Mouse (Mus musculus) cerebellum, adult 2 months (tissue): ENCODE measurements around the gene Ptdss2. TPM values are rescaled to one million over a fixed set of nuclear protein-coding genes. Genes with fewer than 3 reads are reported as not detected.
A peak's percentile ranks its signal among the peaks of the same experiment; 100 is the strongest.

ENCODE experiments used
- DNase-seq, 2 experiments: peaks; one replicate each; pipeline ENCODE4 v3.0.0; 2021
- H3K27ac ChIP-seq: fragments of 200-500 bp; 2 replicates; pipeline ENCODE4 v1.5.1; 2012; ENCODE audit warnings: low read length, control low read depth, inconsistent platforms; ENCODE audit not compliant: insufficient read depth
- H3K27me3 ChIP-seq: fragments of 200-500 bp; 2 replicates; pipeline ENCODE4 v1.6.1; 2012; ENCODE audit warnings: inconsistent platforms, mild to moderate bottlenecking, low read length, moderate library complexity; ENCODE audit not compliant: control insufficient read depth, insufficient read depth
- H3K4me1 ChIP-seq: fragments of 200-500 bp; 2 replicates; pipeline ENCODE4 v1.6.1; 2011; ENCODE audit warnings: low read length; ENCODE audit not compliant: control insufficient read depth, insufficient read depth
- H3K4me3 ChIP-seq: fragments of 200-500 bp; replicated peaks from 2 replicates; pipeline ENCODE3; 2011; ENCODE audit warnings: mild to moderate bottlenecking, low read depth, low read length, control low read depth; ENCODE audit not compliant: insufficient read depth
- CTCF ChIP-seq: fragments of 200-500 bp; IDR thresholded peaks from 2 replicates; pipeline ENCODE4 v1.5.1; 2011; ENCODE audit warnings: low read depth, mild to moderate bottlenecking, control low read depth, low read length, moderate library complexity, borderline replicate concordance; ENCODE audit not compliant: insufficient read depth
- POLR2A ChIP-seq: fragments of 200-500 bp; IDR thresholded peaks from 2 replicates; pipeline ENCODE4 v1.6.1; 2011; ENCODE audit warnings: low read length, control low read depth, borderline replicate concordance; ENCODE audit not compliant: insufficient read depth
- WGBS: fragments of 180-500 bp; shearing (Covaris S2); methylation state at CpG from one replicate; pipeline ENCODE4 v1.1.7; 2018; 5-methylcytosine and 5-hydroxymethylcytosine counted together
- polyA plus RNA-seq: library from polyadenylated mRNA; depleted of rRNA; stranded (reverse); fragments of >200 nt; gene quantifications from 2 replicates; pipeline ENCODE4 v1.2.3, GENCODE M21; 2012

The Ptdss2 gene
- polyA plus RNA-seq, 1 experiment = 64.2 TPM

DNA sequence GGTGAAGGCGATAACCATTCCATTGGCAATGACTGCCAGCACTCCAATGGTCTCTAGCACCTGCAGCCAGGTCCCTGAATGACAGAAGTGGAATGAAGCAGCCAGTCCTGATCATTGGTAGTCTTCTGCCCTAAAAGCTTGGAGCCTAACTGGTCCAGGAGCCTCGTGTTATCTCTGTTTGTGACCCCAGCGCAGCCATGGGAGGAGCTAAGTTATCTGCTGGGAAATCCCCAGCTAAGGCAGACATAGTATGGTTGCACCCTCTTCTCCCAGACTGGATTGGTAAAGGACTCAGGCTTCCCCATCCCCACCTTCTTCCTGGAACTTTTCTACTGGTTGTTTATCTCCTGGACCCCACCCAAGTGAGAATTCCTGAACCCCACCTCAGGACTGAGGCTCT is 19.0 kb upstream of the Ptdss2 start:
- no peak overlapping the region for H3K4me3 ChIP-seq
- no peaks in the 10 kb centered on the region for H3K4me1 ChIP-seq
- no peak overlapping the region for H3K27ac ChIP-seq
- DNase-seq = no peak
- 66% methylated on average over 3 of the region's 3 CpGs for WGBS
- TF ChIP-seq POLR2A (no peak), CTCF (no peak)
- no peaks in the 10 kb centered on the region for H3K27me3 ChIP-seq

DNA sequence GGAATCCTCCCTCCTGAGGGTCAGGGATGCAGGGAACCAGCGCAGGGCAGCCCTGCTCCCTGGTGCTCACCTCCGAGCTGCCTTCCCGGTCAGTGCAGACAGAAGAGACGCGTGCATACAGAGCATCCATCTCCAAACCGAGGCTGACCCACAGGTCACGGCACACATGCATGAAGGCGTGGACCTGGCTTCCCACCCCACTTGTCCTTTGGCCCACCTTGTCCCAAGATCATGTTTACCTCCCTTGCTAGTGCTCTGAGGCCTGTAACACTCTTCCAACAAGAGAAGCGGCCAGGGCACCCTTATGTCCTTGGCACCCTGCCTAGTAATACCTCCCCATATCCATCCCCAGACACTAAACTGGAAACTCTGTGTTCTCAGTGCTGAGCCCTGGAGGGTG is 6.3 kb upstream of the Ptdss2 start:
- H3K4me3 ChIP-seq = no peak overlapping the region
- no peak for DNase-seq
- no peak overlapping the region for H3K27ac ChIP-seq
- H3K27me3 ChIP-seq = no peaks in the 10 kb centered on the region
- TF ChIP-seq CTCF (no peak), POLR2A (no peak)
- whole genome bisulfite sequencing = 86% methylated on average over 9 of the region's 9 CpGs
- no peaks in the 10 kb centered on the region for H3K4me1 ChIP-seq

DNA sequence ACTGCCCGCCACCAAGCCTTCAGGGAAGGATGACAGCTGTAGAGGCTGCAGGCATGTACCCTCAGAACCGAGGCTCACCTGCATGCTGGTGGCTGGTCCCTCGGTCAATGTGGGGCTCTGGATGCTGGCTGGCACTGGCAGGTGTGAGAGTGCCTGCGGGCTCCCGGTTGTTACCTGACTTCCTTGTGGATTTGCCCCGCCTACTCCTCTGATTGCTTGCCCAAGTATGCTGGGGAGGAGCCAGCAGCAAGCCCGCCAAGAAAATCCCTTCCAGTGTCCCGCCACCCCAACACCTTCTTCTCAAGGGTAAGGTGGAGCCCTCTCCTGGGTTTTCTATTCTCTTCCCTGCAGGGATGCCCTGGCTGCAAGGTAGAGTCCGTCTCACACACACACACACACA is 4.5 kb upstream of the Ptdss2 start, which contains the start of gene Ano9:
TSS of gene Ano9 (minus strand) at position 171 of the 400 bp plus-strand sequence.
- Histone ChIP-seq H3K27ac (no peak within 1 kb of the TSS), H3K4me1 (no peaks in the 10 kb centered on the region), H3K4me3 (no peak within 1 kb of the TSS), H3K27me3 (no peaks in the 10 kb centered on the region)
- no peak for DNase-seq
- TF ChIP-seq CTCF (no peak), POLR2A (no peak)
- 11% methylated on average over 9 of the region's 9 CpGs for WGBS

DNA sequence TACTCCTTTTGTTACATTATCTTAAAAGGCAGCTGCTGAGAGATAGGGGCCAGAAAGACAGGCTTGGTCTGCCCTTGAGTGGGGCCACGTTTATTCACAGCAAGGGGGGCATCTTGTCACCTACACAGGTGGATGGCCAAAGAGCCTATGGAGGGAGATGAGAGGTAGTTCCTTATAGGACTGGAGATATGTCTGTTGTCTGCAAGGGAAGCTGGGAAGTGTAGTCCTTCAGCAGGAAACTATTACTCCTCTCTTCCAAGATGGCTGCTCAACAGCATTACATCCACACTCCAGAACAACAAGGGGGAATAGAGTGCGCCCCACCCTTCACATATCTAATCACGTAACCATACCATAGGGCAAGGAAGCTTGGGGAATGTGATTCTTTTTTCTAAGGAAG is 2.7 kb upstream of the Ptdss2 start:
- no peak overlapping the region for H3K4me3 ChIP-seq
- TF ChIP-seq POLR2A (no peak), CTCF (no peak)
- no peaks in the 10 kb centered on the region for H3K27me3 ChIP-seq
- WGBS = 72% methylated on average over 3 of the region's 3 CpGs
- H3K27ac ChIP-seq = no peak overlapping the region
- H3K4me1 ChIP-seq = no peaks in the 10 kb centered on the region
- no peak for DNase-seq

DNA sequence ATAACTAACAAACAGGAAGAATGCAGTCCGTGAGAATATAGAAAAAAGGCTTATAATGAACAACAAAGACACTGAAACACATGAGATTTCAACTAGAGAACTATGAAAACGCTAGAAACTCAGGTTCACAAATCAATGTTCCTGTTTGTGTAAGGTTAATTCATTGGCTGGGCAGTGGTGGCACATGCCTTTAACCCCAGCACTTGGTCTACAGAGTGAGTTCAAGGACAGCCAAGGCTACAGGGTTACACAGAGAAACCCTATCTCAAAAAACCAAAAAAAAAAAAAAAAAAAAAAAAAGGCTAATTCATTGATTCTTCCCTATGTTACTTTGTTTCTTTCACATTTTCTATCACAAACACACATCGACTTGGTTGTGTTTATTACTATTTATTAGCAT is 1.6 kb upstream of the Ptdss2 start:
- no peak overlapping the region for H3K4me3 ChIP-seq
- H3K27me3 ChIP-seq = no peaks in the 10 kb centered on the region
- 85% methylated on average over 3 of the region's 3 CpGs for WGBS
- no peaks in the 10 kb centered on the region for H3K4me1 ChIP-seq
- H3K27ac ChIP-seq = no peak overlapping the region
- DNase-seq = no peak
- TF ChIP-seq CTCF (no peak), POLR2A (no peak)

DNA sequence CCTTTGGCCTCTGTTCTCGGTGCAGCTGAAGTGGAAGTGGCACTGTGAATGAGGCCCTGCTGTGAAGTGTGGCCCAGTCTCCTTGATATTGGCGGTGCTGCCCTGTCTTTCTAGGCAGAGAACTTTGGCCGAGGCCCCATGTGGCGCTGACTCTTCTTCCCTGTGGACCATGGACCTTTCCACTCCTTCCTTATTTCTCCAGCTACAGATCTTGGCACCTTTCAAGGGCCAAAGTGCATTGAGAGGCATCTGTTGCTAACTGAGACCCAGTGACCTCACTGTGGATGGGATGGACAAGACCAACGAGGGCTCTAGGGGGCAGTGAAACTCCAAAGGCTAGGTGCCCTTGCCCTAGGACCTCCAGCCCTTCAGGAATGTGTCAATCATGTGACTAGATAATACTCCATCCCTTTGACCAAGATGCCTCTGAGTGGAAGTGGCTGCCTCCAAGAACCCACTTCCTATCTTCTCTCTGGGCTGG is 1.1 kb upstream of the Ptdss2 start:
- TF ChIP-seq POLR2A (no peak), CTCF (no peak)
- DNase-seq = no peak
- H3K4me3 ChIP-seq = no peak overlapping the region
- H3K27me3 ChIP-seq = no peaks in the 10 kb centered on the region
- WGBS = 59% methylated on average over 5 of the region's 5 CpGs
- H3K4me1 ChIP-seq = no peaks in the 10 kb centered on the region
- H3K27ac ChIP-seq = no peak overlapping the region

DNA sequence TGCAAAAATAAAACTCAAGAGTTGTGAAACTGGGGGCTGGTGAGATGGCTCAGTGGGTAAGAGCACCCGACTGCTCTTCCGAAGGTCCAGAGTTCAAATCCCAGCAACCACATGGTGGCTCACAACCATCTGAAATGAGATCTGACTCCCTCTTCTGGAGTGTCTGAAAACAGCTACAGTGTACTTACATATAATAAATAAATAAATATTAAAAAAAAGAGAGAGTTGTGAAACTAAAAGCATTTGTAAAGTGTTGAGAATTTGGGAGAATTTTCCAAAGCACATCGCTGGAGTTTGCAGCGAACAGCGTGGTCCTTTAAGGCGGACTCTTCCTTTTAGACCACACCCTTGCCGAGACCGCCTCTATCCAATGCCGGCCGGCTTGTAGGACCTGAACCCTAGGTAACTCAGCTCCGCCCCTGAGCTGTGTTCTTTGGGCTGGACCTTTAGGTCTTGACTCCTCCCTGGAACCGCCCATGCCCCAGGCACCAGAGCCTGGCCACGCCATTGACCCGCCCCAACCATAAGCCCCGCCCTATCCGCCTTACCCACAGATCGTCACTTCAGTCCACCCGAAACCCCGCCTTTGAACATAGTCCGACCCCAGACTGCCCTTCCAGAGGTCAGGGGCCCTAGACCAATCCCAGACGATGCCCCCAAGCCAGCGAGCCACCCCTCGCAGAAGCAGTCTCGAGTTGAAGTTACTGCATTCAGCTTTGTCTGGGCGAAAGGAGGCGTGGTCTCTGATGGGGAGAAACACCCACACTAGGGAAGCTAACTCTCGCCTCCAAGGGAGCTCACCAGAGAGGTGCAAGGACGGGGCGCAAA is 721 bp downstream of the Ptdss2 start:
- TF ChIP-seq POLR2A (peak; percentile 41; the same call in 1 of the 2 replicates), CTCF (no peak)

DNA sequence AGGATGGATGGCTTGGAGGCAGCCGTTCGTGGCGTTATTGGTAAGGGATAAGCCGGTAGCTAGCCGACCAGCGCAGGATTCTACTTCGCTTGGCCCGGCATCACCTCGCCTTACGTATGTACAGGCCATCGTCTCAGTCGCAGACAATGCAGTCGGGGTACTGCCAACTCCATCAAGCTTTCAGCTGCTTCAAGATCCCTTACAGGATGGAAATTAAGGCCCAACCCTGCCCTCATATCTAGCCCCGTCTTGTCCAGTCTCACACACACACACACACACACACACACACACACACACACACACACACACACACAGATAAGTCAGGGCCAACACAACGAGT is 1.3 kb downstream of the Ptdss2 start:
- H3K4me3 ChIP-seq = peak overlapping the region; percentile 80

More for the DNA sequence above, 721 bp downstream of the Ptdss2 start:
- Histone ChIP-seq H3K4me3 (peak overlapping the region; percentile 80), H3K27ac (no peak overlapping the region), H3K4me1 (no peaks in the 10 kb centered on the region), H3K27me3 (no peaks in the 10 kb centered on the region)
- WGBS = 2% methylated on average over 29 of the region's 29 CpGs
- peak; percentile 92 to 93 for DNase-seq

More for the DNA sequence above, 1.3 kb downstream of the Ptdss2 start:
- H3K4me1 ChIP-seq = no peaks in the 10 kb centered on the region
- no peak for TF ChIP-seq CTCF
- no peak for TF ChIP-seq POLR2A
- no peak for DNase-seq
- H3K27me3 ChIP-seq = no peaks in the 10 kb centered on the region
- WGBS = 4% methylated on average over 15 of the region's 15 CpGs
- H3K27ac ChIP-seq = no peak overlapping the region
